Mouse (Mus musculus) adrenal gland, adult 8-10 months (tissue): ENCODE data around the gene Pdzd2. TPM values are rescaled to one million over a fixed set of nuclear protein-coding genes. Genes with fewer than 3 reads are reported as not detected.

Experiments
- DNase-seq: peaks from one replicate; pipeline ENCODE4 v3.0.0; 2022
- total RNA-seq, 4 experiments: library from RNA; stranded (reverse); gene quantifications; 2 replicates each; pipeline ENCODE4 v1.2.4; 2022

Gene Pdzd2
- total RNA-seq, 4 experiments from 2014 or later: 14.8 to 29.7 (median 21.7) TPM

GRCm38 (mm10) chr15:12472646-12473045 is 267.1 kb downstream of the Pdzd2 start:
- no peak for DNase-seq

- DNase-seq: no peak
Observed at GRCm38 (mm10) chr15:12470900-12471838, 268.6 kb downstream of the Pdzd2 start.

DNA sequence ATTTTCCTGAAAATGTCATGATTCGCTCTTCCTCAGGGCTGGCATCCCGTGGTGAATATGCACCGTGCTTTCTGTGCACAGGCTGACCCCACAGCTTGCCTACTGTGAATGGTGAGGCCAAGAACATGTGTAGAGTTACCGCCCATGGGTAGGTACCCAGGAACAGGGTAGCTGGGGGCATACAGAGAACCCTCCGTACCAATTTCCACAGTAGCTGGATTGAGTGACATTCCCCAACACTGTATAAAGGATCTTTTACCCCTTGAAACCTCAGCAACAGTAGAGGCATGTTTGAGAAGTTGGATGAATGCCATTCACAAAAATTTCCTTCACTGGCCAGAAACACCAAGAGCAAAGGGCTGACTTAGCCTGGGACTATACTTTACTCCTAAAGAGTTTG is 271.1 kb downstream of the Pdzd2 start:
- DNase-seq: no peak

GRCm38 (mm10) chr15:12465748-12466147 is 274.0 kb downstream of the Pdzd2 start:
- no peak for DNase-seq

DNA sequence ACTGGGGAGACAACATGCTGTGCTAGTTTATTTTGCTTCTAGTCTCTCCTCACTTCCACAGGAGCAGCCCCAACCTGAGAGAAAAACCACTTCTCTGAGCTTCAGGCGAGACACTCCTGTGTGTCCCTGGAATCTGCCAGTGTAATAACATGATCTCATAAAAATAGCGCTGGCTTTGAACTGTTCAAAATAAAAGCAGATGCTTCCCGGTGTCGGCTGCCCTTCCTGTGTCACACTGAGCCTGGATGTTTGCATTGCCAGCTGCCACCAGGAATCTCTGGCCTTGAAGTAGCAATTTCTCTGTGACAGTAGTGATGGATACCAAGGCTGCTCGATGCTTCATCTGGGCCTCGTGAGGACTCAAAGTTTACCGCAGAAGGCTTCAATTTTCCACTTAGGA is 282.9 kb downstream of the Pdzd2 start:
- DNase-seq: peak; percentile 23

DNA sequence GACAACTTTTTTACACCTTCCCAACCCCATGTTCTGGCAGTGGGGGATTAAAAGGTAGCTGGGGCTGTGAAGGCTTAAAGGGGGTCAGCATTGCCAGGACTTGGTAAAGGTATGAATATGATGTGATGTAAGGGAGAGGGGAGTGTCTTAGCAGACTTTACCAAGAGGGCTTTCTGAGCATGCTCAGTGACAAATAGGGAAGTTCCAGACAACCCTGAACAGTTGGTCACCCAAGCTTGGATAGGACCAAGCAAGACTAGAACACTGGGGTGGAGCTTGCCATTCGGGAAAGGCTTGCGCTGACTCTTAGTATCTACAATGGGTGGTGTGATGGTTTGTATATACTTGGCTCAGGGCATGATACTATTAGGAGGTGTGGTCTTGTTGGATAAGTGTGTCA is 286.4 kb downstream of the Pdzd2 start:
- no peak for DNase-seq

DNA sequence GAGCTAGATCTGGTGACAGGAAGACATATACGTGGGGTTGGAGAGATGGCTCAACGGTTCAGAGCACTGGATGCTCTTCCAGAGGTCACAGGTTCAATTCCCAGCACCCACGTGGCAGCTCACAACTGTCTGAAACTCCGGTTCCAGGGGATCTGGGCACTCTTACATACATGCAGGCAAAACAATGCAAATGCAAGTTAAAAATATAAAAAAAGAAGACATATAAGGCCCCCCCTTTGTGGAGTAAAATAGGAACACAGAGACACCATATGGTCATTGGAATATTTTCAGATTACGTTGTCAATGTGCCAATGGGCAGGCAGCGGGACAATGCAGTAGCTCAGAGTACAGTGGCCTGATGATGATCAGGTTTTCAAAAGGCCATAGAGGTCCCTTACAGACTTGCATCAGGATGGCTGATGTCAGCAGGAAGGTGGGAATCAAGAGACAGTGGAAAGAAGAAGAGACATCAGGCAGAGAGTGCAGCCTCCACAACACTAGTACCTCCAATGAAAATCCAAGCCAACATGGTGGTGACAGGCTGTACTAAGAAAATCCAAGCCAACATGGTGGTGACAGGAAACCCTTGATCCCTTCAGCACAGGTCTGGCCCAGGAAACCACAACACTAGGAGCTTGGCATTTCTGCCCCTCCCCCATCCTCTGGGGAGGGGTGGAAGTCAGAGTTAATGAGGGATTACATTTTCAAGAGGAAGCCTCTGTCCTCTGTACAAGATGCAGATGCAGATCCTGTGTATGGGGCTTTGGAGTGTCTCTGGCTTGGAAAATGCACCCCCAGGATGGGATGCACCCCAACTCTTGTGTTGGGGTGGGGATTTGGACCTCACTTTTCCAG is 287.4 kb downstream of the Pdzd2 start:
- DNase-seq: no peak

- DNase-seq: no peak
Observed at GRCm38 (mm10) chr15:12451448-12451847, 288.3 kb downstream of the Pdzd2 start.

- no peak for DNase-seq
Observed at GRCm38 (mm10) chr15:12450790-12451189, 288.9 kb downstream of the Pdzd2 start.

- DNase-seq: no peak
Observed at GRCm38 (mm10) chr15:12449321-12449720, 290.4 kb downstream of the Pdzd2 start.

- DNase-seq: no peak
Observed at GRCm38 (mm10) chr15:12447021-12447434, 292.7 kb downstream of the Pdzd2 start.

- DNase-seq: no peak
Observed at GRCm38 (mm10) chr15:12444551-12444950, 295.2 kb downstream of the Pdzd2 start.

GRCm38 (mm10) chr15:12439351-12439751 is 300.4 kb downstream of the Pdzd2 start:
- DNase-seq: no peak

- DNase-seq: no peak
Observed at GRCm38 (mm10) chr15:12438691-12439090, 301.0 kb downstream of the Pdzd2 start.

DNA sequence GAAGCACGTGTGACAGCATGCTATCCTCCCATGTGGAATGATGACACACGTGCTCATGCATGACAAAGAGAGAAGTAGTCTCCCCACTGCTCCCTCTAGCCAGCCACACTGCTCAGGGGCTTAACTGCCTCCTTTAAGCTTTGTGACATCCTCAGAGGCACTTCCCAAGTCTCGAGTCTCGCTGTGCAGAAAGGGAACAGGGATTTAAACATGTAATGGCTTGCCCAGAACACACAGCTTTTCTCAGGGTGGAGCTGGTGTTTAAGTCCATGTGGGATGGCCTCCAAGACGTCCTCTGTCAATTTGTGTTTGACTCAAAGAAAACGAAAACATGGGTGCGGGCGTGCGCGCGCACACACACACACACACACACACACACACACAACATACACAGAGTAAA is 301.6 kb downstream of the Pdzd2 start:
- no peak for DNase-seq

GRCm38 (mm10) chr15:12435910-12436309 is 303.8 kb downstream of the Pdzd2 start:
- no peak for DNase-seq

- no peak for DNase-seq
Observed at GRCm38 (mm10) chr15:12433893-12434599, 305.7 kb downstream of the Pdzd2 start.

DNA sequence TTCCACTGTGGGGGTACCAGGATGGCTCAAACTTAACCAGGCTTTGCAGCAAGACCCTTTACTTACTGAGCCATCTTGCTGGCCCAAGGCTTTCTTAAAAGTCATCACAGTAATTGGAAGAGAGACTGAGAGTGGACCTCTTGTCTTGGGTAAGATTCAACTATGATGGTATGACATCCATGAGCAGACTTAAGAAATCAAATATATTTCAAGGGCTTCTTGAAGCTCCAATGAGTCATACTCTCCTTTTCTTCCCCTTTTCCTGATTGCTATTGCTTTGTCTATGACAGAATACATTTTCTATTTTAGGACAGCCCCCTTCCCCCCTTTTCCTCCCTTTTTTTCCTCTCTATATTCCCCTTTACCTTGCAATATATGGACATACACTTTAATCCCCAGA is 306.8 kb downstream of the Pdzd2 start:
- DNase-seq: no peak

DNA sequence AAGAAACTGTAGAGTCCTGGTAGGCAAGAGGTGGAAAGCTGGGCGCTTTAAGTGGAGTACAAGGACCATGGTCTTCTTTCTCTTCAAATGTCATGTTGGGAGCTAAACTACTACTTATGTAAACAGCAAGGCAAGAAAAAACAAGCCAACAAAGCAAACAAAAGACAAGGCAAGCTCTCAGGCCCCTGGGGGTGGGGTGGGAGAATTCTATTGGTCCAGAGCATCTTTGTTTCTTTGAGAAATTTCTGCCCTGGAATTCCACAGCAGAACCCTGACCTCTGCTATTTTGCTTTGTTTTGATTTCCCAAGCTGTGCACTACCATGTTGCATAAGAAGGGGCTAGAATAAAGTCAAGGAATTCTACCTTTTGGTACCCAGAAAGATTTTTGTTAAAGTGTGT is 307.4 kb downstream of the Pdzd2 start:
- no peak for DNase-seq

GRCm38 (mm10) chr15:12431684-12432083 is 308.0 kb downstream of the Pdzd2 start:
- DNase-seq: peak; percentile 58

DNA sequence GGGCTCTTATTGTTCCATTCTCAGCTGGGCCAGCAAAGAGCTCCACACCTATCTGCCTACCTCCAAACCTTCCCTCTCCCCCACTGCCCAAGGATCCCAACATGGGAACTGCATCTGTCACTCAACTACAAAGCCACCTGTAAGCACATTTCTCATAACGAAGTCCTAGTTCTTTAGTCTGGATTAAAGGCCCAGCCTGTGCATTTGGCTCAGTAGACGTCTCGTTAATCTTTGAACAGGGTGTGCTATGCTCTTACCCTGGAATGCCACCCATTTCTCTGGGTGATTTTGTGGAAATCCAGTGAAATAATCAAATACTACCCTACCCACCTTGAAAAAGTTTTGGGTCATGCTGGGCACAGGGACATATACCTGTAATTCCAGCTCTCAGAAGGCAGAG is 308.5 kb downstream of the Pdzd2 start:
- no peak for DNase-seq

GRCm38 (mm10) chr15:12430670-12431069 is 309.1 kb downstream of the Pdzd2 start:
- DNase-seq: no peak
